Mouse (Mus musculus) thymus, postnatal 10 days (tissue): ENCODE measurements around the gene Gm10837.

ENCODE experiments used
- DNase-seq, 2 experiments: peaks; one replicate each; pipeline ENCODE4 v3.0.0; 2021; ENCODE audit warnings: low spot score in 2 of 2

Gm10837 gene

DNA sequence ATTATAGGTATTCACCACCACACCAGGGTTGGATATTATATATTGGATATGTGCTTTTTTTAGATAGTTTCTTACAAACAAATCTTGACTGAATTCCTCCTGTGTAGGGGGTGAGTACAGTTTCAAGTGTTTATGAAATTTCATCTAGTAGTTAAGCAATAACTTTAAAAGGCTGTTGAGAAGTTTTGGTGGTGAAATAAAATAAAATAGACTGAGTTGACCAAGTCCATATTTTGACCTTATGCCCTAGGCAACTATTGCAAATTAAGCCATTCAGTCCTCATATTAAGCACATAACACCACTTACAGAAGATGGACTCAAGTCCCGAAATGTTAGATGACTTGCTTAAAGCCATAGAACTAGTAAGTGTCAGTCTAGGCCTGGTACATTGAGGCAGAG is 45.6 kb downstream of the Gm10837 start:
- no peak for DNase-seq
